Mouse (Mus musculus) myocyte (in vitro differentiated cells): ENCODE measurements around the gene Hic1. TPM values are rescaled to one million over a fixed set of nuclear protein-coding genes. Genes with fewer than 3 reads are reported as not detected.
A peak's percentile ranks its signal among the peaks of the same experiment; 100 is the strongest.

Experiments
- H3K27me3 ChIP-seq: one replicate; pipeline ENCODE4 v1.6.1; 2011; ENCODE audit not compliant: control insufficient read depth, insufficient read depth, insufficient read length
- H3K36me3 ChIP-seq: one replicate; pipeline ENCODE4 v1.6.1; 2011; ENCODE audit not compliant: control insufficient read depth, insufficient read depth
- H3K4me2 ChIP-seq: one replicate; pipeline ENCODE4 v1.6.1; 2011; ENCODE audit warnings: low read depth, control low read depth
- H3K4me3 ChIP-seq: one replicate; pipeline ENCODE4 v1.5.1; 2011; ENCODE audit warnings: mild to moderate bottlenecking, control low read depth, moderate library complexity
- H3K79me2 ChIP-seq: one replicate; pipeline ENCODE4 v1.6.1; 2011; ENCODE audit not compliant: control insufficient read depth, insufficient read depth
- H3ac ChIP-seq: one replicate; pipeline ENCODE4 v1.6.1; 2011; ENCODE audit not compliant: control insufficient read depth, insufficient read length
- CEBPB ChIP-seq: IDR thresholded peaks from 2 replicates; pipeline ENCODE4 v1.6.1; 2011; ENCODE audit warnings: mild to moderate bottlenecking, moderate library complexity; ENCODE audit not compliant: poor library complexity, insufficient read depth, severe bottlenecking
- E2F4 ChIP-seq: IDR thresholded peaks from one replicate; pipeline ENCODE4 v1.6.1; 2011; ENCODE audit warnings: mild to moderate bottlenecking, control low read depth, moderate library complexity; ENCODE audit not compliant: insufficient read depth
- MAX ChIP-seq: IDR thresholded peaks from one replicate; pipeline ENCODE4 v1.6.1; 2011; ENCODE audit warnings: low read depth, mild to moderate bottlenecking, control low read depth
- MYOD1 ChIP-seq, 3 experiments: IDR thresholded peaks; one replicate each; pipeline ENCODE4 v1.6.1; 2011; ENCODE audit warnings: control low read depth in 2 of 3, low read depth in 2 of 3, mild to moderate bottlenecking in 2 of 3, moderate library complexity in 1 of 3; ENCODE audit not compliant: insufficient read length in 2 of 3, control insufficient read depth in 1 of 3
- MYOG ChIP-seq, 3 experiments: IDR thresholded peaks; one replicate each; pipeline ENCODE4 v1.6.1; 2011; ENCODE audit warnings: control low read depth in 2 of 3, low read depth in 2 of 3, mild to moderate bottlenecking in 2 of 3; ENCODE audit not compliant: insufficient read length in 2 of 3, control insufficient read depth in 1 of 3, insufficient read depth in 1 of 3
- POLR2A ChIP-seq: IDR thresholded peaks from one replicate; pipeline ENCODE4 v1.6.1; 2011; ENCODE audit warnings: low read depth, mild to moderate bottlenecking, control low read depth, moderate library complexity; ENCODE audit not compliant: insufficient read length
- POLR2AphosphoS2 ChIP-seq: IDR thresholded peaks from one replicate; pipeline ENCODE4 v1.6.1; 2011; ENCODE audit warnings: low read depth, control low read depth; ENCODE audit not compliant: insufficient read length
- REST ChIP-seq: IDR thresholded peaks from one replicate; pipeline ENCODE4 v1.6.1; 2011; ENCODE audit warnings: mild to moderate bottlenecking, control low read depth, moderate library complexity; ENCODE audit not compliant: insufficient read depth, insufficient read length
- SRF ChIP-seq: IDR thresholded peaks from one replicate; pipeline ENCODE4 v1.6.1; 2011; ENCODE audit warnings: low read depth; ENCODE audit not compliant: control insufficient read depth, insufficient read length
- TCF12 ChIP-seq: IDR thresholded peaks from one replicate; pipeline ENCODE4 v1.6.1; 2011; ENCODE audit warnings: mild to moderate bottlenecking, control low read depth; ENCODE audit not compliant: poor library complexity, insufficient read depth, severe bottlenecking
- TCF3 ChIP-seq: IDR thresholded peaks from one replicate; pipeline ENCODE4 v1.6.1; 2011; ENCODE audit warnings: low read depth, control low read depth; ENCODE audit not compliant: insufficient read length
- USF1 ChIP-seq: IDR thresholded peaks from one replicate; pipeline ENCODE4 v1.6.1; 2011; ENCODE audit warnings: low read depth, mild to moderate bottlenecking, control low read depth, moderate library complexity
- polyA plus RNA-seq: library from polyadenylated mRNA; unstranded; fragments of >200 nt; fragmentation: generic; extraction: Trizol; gene quantifications from one replicate; pipeline ENCODE4 v1.2.1, GENCODE M21; 2012; ENCODE audit warnings: missing spikeins

Hic1 gene
- polyA plus RNA-seq, 1 experiment: 0.11 TPM

- Histone ChIP-seq H3ac (no peak overlapping the region), H3K4me2 (peak overlapping the region; percentile 15), H3K79me2 (no peaks in the 10 kb centered on the region), H3K4me3 (no peak overlapping the region), H3K36me3 (peaks cover 31% of the 10 kb centered on the region), H3K27me3 (no peaks in the 10 kb centered on the region)
- TF ChIP-seq USF1: no peak
- no peak for TF ChIP-seq TCF12
- no peak for TF ChIP-seq MYOD1 (IDR thresholded peaks at IDR 0.05; ENCODE audit: control insufficient read depth in 1 of 3, insufficient read length in 2 of 3, low read depth in 2 of 3)
- no peak for TF ChIP-seq MYOG (IDR thresholded peaks at IDR 0.05; ENCODE audit: control insufficient read depth in 1 of 3, insufficient read depth in 1 of 3, insufficient read length in 2 of 3, low read depth in 2 of 3)
- no peak for TF ChIP-seq POLR2A
Measured at GRCm38 (mm10) chr11:75147106-75147845, 22.0 kb downstream of the Hic1 start.

- no peak overlapping the region for H3K4me3 ChIP-seq
- no peak overlapping the region for H3K4me2 ChIP-seq
- peaks cover 28% of the 10 kb centered on the region for H3K36me3 ChIP-seq
- no peaks in the 10 kb centered on the region for H3K27me3 ChIP-seq
- H3ac ChIP-seq: no peak overlapping the region
- TF ChIP-seq POLR2AphosphoS2: no peak
- no peak for TF ChIP-seq TCF3
- TF ChIP-seq MYOG (IDR thresholded peaks at IDR 0.05; ENCODE audit: control insufficient read depth in 1 of 3, insufficient read depth in 1 of 3, insufficient read length in 2 of 3, low read depth in 2 of 3): no peak
- no peak for TF ChIP-seq TCF12
- TF ChIP-seq SRF: no peak
- no peak for TF ChIP-seq USF1
- no peak for TF ChIP-seq REST
- no peak for TF ChIP-seq POLR2A
- TF ChIP-seq MAX: no peak
- no peak for TF ChIP-seq E2F4
- no peak for TF ChIP-seq MYOD1 (IDR thresholded peaks at IDR 0.05; ENCODE audit: control insufficient read depth in 1 of 3, insufficient read length in 2 of 3, low read depth in 2 of 3)
- no peak for TF ChIP-seq CEBPB
- H3K79me2 ChIP-seq: no peaks in the 10 kb centered on the region
Measured at GRCm38 (mm10) chr11:75145841-75146240, 23.5 kb downstream of the Hic1 start.

GRCm38 (mm10) chr11:75142749-75143148 is 26.6 kb downstream of the Hic1 start:
- H3K36me3 ChIP-seq: peaks cover 22% of the 10 kb centered on the region
- TF ChIP-seq TCF3 (no peak), MYOD1 (IDR thresholded peaks at IDR 0.05; ENCODE audit: control insufficient read depth in 1 of 3, insufficient read length in 2 of 3, low read depth in 2 of 3) (no peak)
- H3K4me2 ChIP-seq: no peak overlapping the region
- H3K27me3 ChIP-seq: no peaks in the 10 kb centered on the region
- no peak overlapping the region for H3ac ChIP-seq
- H3K4me3 ChIP-seq: no peak overlapping the region
- H3K79me2 ChIP-seq: no peaks in the 10 kb centered on the region

- H3K36me3 ChIP-seq: peaks cover 22% of the 10 kb centered on the region
- H3ac ChIP-seq: no peak overlapping the region
- no peak for TF ChIP-seq TCF3
- no peak for TF ChIP-seq POLR2A
- no peak for TF ChIP-seq USF1
- no peak for TF ChIP-seq CEBPB
- TF ChIP-seq TCF12: no peak
- no peak for TF ChIP-seq E2F4
- TF ChIP-seq MYOG (IDR thresholded peaks at IDR 0.05; ENCODE audit: control insufficient read depth in 1 of 3, insufficient read depth in 1 of 3, insufficient read length in 2 of 3, low read depth in 2 of 3): no peak
- no peak for TF ChIP-seq POLR2AphosphoS2
- TF ChIP-seq SRF: no peak
- TF ChIP-seq REST: no peak
- TF ChIP-seq MAX: no peak
- no peak for TF ChIP-seq MYOD1 (IDR thresholded peaks at IDR 0.05; ENCODE audit: control insufficient read depth in 1 of 3, insufficient read length in 2 of 3, low read depth in 2 of 3)
- no peak overlapping the region for H3K4me2 ChIP-seq
- H3K27me3 ChIP-seq: no peaks in the 10 kb centered on the region
- H3K79me2 ChIP-seq: no peaks in the 10 kb centered on the region
- no peak overlapping the region for H3K4me3 ChIP-seq
Measured at GRCm38 (mm10) chr11:75141913-75142312, 27.4 kb downstream of the Hic1 start.

- H3K27me3 ChIP-seq: no peaks in the 10 kb centered on the region
- H3K4me3 ChIP-seq: no peak overlapping the region
- H3K4me2 ChIP-seq: no peak overlapping the region
- no peaks in the 10 kb centered on the region for H3K79me2 ChIP-seq
- peaks cover 18% of the 10 kb centered on the region for H3K36me3 ChIP-seq
- H3ac ChIP-seq: no peak overlapping the region
- TF ChIP-seq MYOD1 (IDR thresholded peaks at IDR 0.05; ENCODE audit: control insufficient read depth in 1 of 3, insufficient read length in 2 of 3, low read depth in 2 of 3): no peak
- TF ChIP-seq REST: no peak
- TF ChIP-seq CEBPB: no peak
- TF ChIP-seq POLR2AphosphoS2: no peak
- no peak for TF ChIP-seq MYOG (IDR thresholded peaks at IDR 0.05; ENCODE audit: control insufficient read depth in 1 of 3, insufficient read depth in 1 of 3, insufficient read length in 2 of 3, low read depth in 2 of 3)
- TF ChIP-seq USF1: no peak
- TF ChIP-seq MAX: no peak
- TF ChIP-seq E2F4: no peak
- TF ChIP-seq POLR2A: no peak
- no peak for TF ChIP-seq TCF3
- TF ChIP-seq SRF: no peak
- TF ChIP-seq TCF12: no peak
Measured at GRCm38 (mm10) chr11:75141038-75141437, 28.3 kb downstream of the Hic1 start.
